Mouse (Mus musculus): ENCODE measurements around the gene Stra6l.

DNA sequence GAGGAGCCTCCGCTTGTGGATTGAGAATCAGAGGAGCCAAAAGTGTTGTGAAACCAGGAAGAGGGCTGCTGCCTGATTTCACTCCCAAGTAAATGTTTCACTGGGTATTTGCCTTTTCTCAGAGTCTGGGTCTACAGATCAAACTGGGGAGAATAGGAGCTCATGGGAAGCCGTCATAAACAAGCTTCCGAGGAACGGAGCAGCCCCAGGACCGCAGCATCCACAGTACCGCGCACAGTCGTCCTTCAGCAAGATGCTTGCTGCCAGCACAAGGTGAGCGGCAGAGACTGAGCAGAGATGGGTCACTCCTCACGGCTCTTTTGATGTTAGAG is 327 bp downstream of the Stra6l start:
- no peak for TF ChIP-seq CTCF (IDR thresholded peaks at IDR 0.05; ENCODE audit: control insufficient read depth, insufficient read depth, insufficient read length)
- TF ChIP-seq USF1 (IDR thresholded peaks at IDR 0.05; ENCODE audit: low read depth) = no peak
- TF ChIP-seq MYOD1 (IDR thresholded peaks at IDR 0.05; ENCODE audit: control insufficient read depth, insufficient read length, low read depth) = no peak
- TF ChIP-seq CEBPB (IDR thresholded peaks at IDR 0.05; ENCODE audit: low read depth) = no peak
- no peak for TF ChIP-seq MAX (IDR thresholded peaks at IDR 0.05)
- TF ChIP-seq MYOG (IDR thresholded peaks at IDR 0.05; ENCODE audit: control insufficient read depth, extremely low read depth, insufficient read length) = no peak

All from C2C12 (cell line).